Mouse (Mus musculus) gastrocnemius, postnatal 14 days (tissue): ENCODE data around the gene Cask. TPM values are rescaled to one million over a fixed set of nuclear protein-coding genes. Genes with fewer than 3 reads are reported as not detected.
A peak's percentile ranks its signal among the peaks of the same experiment; 100 is the strongest.

Source experiments
- DNase-seq: peaks from one replicate; pipeline ENCODE4 v3.0.0; 2021; ENCODE audit warnings: mixed read lengths
- intact Hi-C: fragments of 180-260 bp; cut with DNase I; formaldehyde crosslinking; loops from one replicate; pipeline ENCODE4 v1.15.1; 2025; ENCODE audit warnings: low total_unique reads
- total RNA-seq, 2 experiments: library from RNA; stranded (reverse); gene quantifications; 2 replicates each; pipeline ENCODE4 v1.2.3; 2021

The Cask gene
- total RNA-seq, 2 experiments from 2014 or later = 16.2 to 18.8 TPM

DNA sequence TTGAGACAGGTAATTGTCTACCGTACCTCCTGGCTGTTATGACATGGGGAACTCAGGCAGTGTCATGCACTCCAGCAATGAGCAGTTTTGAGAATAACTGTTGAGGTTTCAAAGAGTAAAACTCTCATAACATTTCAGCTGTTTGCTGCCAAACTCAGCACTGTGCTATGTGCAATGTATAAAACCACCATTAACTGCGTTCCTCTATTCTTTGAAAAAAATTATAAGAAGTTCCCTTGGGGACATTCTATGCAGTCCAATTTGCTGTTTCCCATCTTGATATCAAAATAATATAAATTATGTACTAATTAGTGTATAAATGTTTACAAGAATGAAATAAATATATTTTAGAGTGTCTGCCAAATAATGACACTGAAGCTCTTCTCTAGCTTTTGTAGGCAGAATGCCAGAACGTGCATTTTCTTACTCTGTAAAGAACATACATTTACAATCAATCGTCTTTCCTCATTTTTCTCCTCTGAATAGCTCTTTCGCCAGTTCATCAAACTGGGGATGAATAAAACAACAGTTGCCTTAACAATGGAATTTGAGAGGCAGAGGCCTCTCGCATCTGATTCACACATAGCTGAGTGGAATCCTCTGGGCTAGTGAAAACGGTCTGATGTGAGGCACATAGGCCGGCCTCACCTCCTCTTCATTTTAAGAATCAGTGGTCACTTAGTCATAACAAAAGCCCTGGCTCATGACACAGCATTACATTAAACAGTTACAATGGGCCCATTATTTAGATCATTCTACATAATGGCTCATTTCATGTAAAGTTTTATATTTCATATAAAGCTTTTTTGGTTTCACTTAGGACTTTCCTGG lies 125.4 kb downstream of the Cask start:
- no peak for DNase-seq
- intact Hi-C loops = no loop called here

DNA sequence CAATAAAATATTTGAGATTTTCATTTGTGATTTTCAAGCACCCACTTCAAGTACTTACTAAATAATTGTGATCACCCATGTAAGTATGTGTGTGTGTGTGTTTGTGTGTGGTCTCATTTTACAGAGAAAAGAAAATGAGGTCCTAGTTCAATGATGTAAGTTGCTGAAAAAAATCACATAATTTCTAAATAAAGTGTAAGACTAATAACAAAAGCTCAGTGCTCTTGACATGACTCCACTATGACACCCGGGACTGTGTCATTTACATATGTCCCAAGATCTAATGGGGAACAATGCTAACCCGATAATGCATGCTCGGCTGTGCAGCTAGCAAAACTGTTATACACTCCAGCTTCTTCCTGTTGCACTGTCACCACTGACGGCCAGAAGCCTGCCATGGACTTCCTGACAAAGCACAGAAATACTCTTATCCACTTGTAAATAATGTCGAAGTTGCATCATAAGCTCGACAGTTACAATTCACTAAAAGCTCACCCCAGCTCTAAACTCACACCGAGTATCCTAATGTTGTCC lies 130.8 kb downstream of the Cask start:
- DNase-seq = no peak
- intact Hi-C loops = no loop called here

DNA sequence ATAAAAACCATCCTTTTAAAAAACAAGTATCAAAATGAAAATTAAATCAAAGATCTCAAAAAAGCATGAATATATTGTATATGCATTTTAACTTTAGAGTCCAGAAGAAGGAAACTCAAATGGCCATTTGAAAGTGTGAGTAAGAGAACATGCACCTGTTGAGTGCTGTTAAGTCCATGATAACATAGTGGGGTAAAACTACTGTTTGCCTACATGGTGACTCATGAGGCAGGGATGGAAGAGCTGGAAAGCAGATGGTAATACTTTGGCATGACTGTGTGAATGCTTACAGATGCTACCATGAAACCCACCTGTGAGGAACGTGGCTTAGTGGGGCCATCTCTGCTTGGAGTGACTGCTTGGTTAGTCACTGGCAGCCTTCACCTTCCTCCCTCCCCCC lies 132.9 kb downstream of the Cask start:
- intact Hi-C loops = no loop called here
- no peak for DNase-seq

DNA sequence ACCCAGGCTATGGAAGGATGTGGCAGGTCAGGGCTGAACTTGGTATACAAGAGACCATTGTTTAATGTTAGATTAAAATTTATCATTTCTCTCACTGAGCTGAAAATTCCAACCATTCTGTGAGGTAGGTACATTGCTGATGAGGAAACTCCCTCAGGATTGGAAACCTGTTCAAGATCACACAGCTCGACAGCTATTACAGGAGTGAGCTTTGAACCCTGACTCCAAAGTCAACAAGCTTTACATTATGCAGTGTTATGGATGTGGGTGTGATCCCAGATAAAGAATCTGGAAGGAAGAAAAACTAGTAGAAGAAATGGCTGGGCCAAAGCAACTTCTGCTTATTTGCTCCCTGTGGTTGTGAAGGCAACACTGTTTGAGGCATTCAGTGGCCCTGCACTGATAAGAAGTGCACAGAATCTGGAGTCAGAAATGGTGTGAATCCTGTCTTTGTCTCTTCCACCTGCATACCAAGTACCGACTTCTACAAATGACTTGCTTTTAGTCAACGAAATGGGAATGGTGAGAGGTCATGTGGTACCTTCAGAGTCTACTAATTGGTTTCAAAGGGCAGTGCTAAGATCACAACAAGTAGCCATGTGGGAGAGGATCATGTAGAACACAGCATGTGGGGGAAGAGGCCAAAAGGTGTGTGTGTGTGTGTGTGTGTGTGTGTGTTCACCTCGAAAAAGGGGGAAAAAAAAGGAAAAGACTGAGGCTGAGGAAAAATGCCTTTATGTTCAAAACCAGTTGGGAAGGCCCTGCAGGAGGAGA lies 134.2 kb downstream of the Cask start:
- no peak for DNase-seq
- intact Hi-C loops = no loop called here

DNA sequence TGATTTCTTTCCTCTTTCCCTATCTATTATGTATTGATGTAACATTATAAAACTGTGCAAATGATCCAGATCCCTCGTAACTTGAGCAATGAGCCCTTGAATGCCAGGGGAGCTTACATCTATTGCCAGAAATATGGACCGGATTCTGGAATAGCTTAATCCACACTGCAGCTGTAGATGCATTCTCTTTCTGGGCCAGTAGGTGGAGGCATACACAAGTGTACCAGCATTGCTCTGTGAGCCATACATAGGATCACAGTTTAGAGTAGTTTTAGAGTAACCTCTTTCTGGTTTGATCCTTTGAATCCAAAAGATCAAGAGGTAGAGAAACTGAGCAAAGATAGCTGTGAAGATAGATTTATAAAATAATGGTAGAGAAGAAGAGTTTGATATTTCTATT lies 141.0 kb downstream of the Cask start:
- intact Hi-C loops = no loop called here
- DNase-seq = peak; percentile 29

DNA sequence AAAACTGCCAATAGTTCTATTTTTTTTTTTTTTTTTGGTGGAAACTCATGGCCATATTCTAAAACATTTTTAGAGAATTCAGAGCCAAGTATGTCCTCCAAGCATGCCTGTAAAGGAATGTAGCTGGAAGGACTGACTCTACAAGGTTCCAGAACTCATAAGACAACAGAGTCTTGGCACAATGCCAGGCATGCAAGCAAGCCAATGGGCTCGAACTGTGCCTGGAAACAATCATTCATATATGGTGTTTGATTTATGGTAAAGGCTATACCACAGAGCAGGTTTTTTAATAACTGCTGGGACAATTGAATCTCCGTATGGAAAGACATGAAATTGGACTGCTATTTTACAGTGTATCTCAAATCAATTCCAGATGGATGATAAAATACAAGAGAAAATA lies 146.1 kb downstream of the Cask start:
- intact Hi-C loops = no loop called here
- peak; percentile 9 for DNase-seq

DNA sequence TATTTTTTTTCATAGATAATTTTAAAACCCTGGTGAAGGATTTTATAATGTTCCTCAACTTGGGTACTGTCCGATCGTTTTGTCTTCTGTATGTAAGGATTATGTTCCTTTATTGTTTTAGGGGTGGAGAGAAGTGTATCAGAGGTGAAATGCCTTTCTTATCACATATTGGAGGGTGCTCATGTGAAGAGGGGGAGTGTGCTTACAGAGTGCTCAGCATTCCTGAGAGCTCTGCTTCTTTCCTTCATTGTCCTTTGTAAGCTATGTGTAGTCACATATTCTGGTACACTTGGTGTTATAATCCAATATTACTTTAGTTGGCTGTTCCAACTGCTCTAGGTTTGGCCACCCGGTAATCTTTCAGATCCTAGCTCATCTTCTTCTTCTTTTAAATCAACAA lies 150.5 kb downstream of the Cask start:
- no peak for DNase-seq
- intact Hi-C loops = no loop called here

DNA sequence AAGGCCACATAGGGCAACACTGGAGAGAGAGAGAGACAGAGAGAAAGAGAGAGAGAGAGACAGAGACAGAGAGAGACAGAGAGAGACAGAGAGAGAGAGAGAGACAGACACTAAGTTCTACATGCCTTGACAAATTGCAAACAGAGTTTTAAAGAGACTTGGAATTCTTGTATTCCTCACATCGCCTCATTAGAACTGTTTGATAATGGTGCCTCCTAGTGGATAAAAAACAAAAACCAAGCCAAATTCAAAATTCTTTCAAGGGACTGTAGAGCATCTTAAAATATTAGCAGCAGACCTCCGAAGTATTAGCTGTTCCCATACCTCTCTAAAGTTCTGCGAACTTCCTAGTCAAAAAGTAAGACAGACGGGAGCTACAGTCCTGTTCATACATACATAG lies 159.3 kb downstream of the Cask start:
- no peak for DNase-seq
- intact Hi-C loops = no loop called here

DNA sequence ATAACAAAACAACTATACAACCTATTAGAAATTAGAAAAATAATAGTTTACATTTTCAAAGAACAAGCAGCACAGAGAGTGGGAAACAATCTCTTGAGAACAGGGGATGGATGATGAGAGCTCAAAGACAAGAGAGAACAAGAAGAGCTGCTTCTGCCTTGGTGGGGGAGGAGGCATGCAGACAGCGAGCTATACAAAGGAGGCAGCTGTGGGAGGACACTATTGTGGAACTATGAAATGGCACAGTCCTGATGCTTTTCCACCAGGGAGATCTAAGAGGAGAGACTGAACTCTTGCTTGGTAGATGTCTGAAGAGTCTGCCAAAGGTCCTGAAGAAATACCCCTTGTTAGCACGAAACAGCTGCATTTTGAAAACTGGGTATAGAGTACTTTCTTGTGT lies 162.8 kb downstream of the Cask start:
- DNase-seq = no peak
- intact Hi-C loops = no loop called here

DNA sequence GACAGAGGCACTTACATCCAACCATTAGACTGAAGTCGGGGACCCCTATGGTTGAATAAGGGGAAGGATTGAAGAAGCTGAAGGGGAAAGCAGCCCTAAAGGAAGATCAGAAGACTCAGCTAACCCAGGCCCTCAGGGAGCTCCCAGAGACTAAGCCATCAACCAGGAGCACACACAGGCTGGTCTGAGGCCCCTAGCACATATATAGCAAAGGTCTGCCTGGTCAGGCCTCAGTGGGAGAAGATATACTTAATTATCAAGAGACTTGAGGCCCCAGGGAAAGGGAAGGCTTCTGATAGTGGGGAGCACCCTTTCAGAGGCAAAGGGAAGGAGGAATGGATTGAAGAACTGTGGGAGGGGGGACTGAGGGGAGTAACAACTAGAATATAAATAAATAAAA lies 164.6 kb downstream of the Cask start:
- DNase-seq = no peak
- intact Hi-C loops = no loop called here

DNA sequence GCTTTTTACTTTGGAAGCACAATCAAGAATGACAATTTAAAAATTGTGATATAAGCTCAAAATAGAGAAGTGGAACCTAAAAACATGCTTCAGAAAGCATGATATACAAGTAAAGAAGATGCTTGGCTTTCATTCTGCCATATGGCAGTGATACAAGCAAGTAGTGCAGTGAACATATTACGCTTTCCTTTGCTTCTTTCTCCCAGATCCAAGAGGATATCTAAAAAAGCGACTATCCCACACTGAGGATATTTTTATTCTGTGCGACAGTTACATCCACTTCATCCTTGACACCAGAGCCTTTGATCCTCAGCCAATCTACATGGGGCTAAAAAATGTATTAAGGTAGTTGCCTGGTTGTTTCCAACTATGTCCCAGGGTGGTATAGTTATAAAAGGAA lies 169.4 kb downstream of the Cask start:
- intact Hi-C loops = no loop called here
- DNase-seq = no peak

DNA sequence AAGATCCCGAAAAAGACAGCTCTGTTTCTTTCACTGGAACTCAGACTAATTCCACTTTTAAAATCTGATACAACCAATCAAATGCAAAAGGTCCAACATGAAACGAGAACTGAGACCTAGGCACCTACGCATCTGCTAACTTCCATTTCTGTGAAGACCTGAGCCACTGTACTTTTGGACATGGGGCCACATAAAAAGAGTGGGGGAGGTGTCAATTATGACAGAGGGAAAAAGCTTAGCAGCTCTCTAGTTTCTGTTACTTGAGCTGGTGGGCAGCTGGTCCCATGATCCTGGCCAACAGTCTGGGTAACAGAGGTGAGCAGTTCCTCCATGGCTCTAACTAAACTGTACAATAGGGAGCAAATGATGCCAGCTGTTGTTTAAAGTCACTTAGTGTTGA lies 178.2 kb downstream of the Cask start:
- intact Hi-C loops = no loop called here
- DNase-seq = no peak

DNA sequence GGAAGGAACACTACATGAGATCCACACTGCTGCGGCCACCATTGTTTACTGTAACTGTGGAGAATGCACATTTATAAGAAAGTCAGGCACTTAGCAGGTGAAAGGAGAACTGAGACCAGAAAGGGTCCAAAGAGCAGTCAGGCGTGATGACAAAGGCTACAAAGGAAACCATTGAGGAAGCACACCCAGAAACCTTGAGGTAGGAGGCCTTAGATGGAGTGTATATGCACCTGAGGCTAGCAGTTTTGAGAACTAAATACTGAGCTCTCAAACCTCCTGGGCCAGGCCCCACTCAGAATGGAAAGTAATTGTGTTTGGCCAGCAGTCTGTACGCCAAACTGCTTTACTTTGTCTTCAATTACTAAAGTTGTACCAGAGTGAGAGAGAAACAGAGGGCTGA lies 180.8 kb downstream of the Cask start:
- DNase-seq = no peak
- intact Hi-C loops = no loop called here

DNA sequence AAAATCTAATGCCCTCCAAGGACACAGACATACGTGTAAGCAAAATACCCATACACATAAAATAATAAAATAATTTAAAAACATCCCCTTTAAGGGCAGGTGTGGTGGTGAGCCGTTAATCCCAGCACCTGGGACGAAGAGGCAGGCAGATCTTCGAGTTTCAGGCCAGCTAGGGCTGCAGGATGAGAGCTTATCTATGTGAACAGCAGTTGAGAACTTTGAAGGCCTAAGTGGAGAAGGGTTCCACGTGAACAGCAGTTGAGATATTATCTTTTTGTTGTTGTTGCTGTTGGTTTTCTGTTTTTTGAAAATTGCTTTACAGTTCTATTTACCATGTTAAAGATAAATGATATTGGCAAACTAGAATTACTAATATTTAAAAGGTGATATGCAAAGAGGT lies 182.3 kb downstream of the Cask start:
- intact Hi-C loops = no loop called here
- no peak for DNase-seq

DNA sequence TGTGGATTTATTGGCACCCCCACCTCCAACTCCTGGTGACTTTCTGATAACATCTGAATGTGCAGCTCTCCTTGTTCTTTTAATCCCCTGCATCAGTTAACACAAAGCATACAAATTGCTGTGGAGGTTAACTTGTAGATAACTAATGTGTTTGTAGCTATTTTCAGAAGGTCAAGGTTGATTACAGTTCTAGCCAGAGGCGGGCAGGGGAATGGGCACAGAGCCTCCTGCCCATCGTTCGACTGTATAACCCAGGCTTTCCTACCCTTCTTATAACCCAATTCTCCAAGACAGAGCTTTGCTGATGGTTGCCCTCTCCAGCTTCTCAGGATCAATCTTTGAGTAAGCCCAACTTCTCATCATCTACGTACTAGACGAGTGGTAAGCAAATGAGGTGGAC lies 190.1 kb downstream of the Cask start, which contains the start of gene Gpr82:
TSS of gene Gpr82 (plus strand) at position 301 of the 400 bp plus-strand sequence.
- DNase-seq = no peak
- intact Hi-C loops = no loop called here

DNA sequence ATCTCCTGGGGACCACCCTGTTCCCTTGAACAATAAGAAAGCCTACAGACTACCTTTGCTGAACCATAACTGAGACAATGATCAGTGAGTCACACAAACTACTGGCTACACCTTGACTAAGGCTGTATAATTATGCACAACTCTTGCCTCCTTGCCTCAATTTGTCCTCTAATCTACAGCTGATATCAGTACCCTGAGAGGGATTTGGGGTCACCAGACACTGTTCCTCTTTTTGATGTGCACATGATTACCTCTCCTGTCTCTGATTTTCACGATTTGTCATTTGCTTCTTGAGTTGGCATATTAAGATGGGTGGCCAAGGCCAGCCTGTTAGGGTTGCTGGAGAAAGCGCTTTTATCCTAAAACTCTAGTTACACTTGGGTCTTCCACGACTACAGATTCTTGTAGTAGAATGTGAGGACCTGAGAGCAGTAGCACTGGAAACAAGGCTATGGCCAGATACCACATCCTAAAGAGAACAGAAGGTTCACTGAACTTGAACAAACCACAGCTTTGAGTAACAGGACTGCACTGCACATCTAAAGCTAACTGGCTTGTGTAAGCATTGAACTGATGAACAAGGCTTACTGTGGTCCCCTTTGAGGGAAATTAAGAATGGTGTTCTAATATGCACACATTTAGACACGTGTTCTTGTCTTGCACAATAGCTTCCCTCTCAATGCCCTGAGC lies 191.8 kb downstream of the Cask start:
- no peak for DNase-seq
- intact Hi-C loops = loop anchor here (2.0 kb wide), 1 partner anchor 437 kb away; no protein-coding TSS in a partner anchor

DNA sequence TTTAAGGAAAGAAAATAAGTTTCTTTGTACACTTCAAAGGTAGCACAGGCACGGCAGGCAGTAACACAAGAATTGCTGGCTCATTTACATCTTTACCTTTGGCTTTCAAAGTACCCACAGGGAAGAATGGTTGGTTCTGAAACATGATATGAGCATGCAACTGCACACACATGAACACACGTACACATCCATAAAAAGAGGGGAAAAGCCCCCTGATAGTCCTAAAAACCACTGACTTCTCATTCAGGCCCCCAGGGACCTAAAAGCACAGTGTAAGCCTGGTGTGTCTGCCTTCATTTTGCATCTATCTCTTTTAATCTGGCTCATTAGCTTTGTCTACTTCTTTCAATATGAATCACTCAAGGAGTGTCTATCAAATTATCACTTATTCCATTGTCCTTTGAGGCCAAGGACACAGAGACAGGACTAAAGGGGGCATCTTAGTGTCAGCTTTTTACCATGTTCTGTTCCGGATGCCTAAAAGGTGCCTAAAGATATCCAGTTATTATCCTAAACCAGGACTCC lies 192.5 kb downstream of the Cask start:
- no peak for DNase-seq
- intact Hi-C loops = loop anchor here (2.0 kb wide), 1 partner anchor 436 kb away; no protein-coding TSS in a partner anchor

DNA sequence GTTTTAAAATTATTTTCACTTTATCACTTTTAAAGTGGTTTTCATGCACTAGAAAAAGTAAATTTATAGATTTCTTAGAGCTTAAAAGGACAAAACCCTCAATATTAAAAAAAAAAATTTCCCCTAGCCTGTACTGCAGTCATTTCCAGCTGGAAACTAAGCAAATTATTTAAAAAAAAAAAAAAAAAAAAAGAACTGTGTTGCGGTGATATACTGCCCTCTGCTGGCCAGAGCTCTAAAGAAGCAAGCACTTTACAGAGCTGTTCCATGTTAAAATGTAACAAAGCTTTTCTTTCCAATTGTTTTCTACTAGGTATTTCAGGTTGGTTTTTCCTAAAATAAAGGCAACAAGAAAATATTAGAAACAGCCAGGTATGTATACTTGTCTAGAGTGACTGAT lies 194.4 kb downstream of the Cask start:
- intact Hi-C loops = no loop called here
- DNase-seq = peak; percentile 27

DNA sequence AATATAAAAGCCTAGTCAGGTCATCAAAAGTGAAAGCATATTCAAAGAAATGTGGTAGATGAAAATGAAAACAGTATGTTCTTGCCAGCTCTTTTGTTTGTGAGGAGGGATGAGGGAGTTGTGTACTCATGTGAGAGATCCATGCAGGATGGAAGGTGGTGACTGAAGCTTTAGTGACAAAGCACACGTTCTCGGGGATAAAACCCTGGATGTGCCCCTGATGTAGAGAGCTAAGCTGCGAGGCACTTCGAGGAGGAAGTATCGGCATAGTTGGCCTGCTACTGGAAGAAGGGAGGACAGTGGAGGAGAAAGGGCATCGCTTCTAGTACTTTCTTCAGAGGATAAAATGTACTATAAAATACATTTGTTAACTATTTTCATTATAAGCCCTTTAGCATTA lies 195.3 kb downstream of the Cask start:
- intact Hi-C loops = no loop called here
- DNase-seq = no peak

DNA sequence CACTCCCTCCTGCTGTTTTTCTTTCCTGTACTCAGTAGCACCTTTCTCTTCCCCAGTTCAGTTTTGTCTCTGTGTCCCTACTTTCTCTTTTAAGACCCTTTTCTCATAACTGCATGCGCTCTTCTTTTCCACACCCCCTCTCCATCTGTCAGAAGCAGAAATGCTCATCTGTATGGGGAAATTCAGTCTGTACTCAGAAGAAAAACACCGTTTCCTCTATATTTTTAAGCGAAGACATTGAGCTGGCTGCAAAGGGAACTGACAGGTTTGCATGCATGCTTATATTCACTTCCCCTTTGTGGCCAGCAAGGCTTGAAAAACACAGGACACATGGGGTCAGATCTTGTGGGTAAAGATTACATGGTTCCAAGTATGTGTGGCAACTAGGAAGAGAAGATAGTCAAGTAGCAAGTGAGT lies 196.2 kb downstream of the Cask start:
- no peak for DNase-seq
- intact Hi-C loops = no loop called here
